Mouse (Mus musculus): ENCODE data around the gene Rara. TPM values are rescaled to one million over a fixed set of nuclear protein-coding genes. Genes with fewer than 3 reads are reported as not detected.

The Rara gene
- polyA plus RNA-seq, 1 experiment = 27.3 TPM

- Histone ChIP-seq H3K4me3 (no peak overlapping the region), H3K27me3 (ENCODE audit: control insufficient read depth, insufficient read depth, insufficient read length) (no peaks in the 10 kb centered on the region), H3K36me3 (ENCODE audit: control insufficient read depth, insufficient read depth) (peaks cover 24% of the 10 kb centered on the region), H3K79me2 (ENCODE audit: control insufficient read depth, insufficient read depth) (no peaks in the 10 kb centered on the region), H3K4me2 (ENCODE audit: low read depth) (no peak overlapping the region), H3ac (ENCODE audit: control insufficient read depth, insufficient read length) (no peak overlapping the region)
- TF ChIP-seq USF1 (IDR thresholded peaks at IDR 0.05; ENCODE audit: low read depth) (no peak), SRF (IDR thresholded peaks at IDR 0.05; ENCODE audit: control insufficient read depth, insufficient read length, low read depth) (no peak), MYOD1 (IDR thresholded peaks at IDR 0.05; ENCODE audit: control insufficient read depth in 1 of 3, insufficient read length in 2 of 3, low read depth in 2 of 3) (no peak), E2F4 (IDR thresholded peaks at IDR 0.05; ENCODE audit: insufficient read depth) (no peak), TCF12 (IDR thresholded peaks at IDR 0.05; ENCODE audit: insufficient read depth, poor library complexity, severe bottlenecking) (no peak), CEBPB (IDR thresholded peaks at IDR 0.05; ENCODE audit: insufficient read depth, poor library complexity, severe bottlenecking) (no peak), TCF3 (IDR thresholded peaks at IDR 0.05; ENCODE audit: insufficient read length, low read depth) (no peak), POLR2AphosphoS2 (IDR thresholded peaks at IDR 0.05; ENCODE audit: insufficient read length, low read depth) (no peak), REST (IDR thresholded peaks at IDR 0.05; ENCODE audit: insufficient read depth, insufficient read length) (no peak), MAX (IDR thresholded peaks at IDR 0.05; ENCODE audit: low read depth) (no peak), MYOG (IDR thresholded peaks at IDR 0.05; ENCODE audit: control insufficient read depth in 1 of 3, insufficient read depth in 1 of 3, insufficient read length in 2 of 3, low read depth in 2 of 3) (no peak), POLR2A (IDR thresholded peaks at IDR 0.05; ENCODE audit: insufficient read length, low read depth) (no peak)
These were observed 46.0 kb downstream of the Rara start for GRCm38 (mm10) chr11:98973584-98973983.

GRCm38 (mm10) chr11:98974213-98974612 lies 46.6 kb downstream of the Rara start:
- no peak overlapping the region for H3K4me2 ChIP-seq (ENCODE audit: low read depth)
- H3K27me3 ChIP-seq (ENCODE audit: control insufficient read depth, insufficient read depth, insufficient read length) = no peaks in the 10 kb centered on the region
- H3K4me3 ChIP-seq = no peak overlapping the region
- TF ChIP-seq SRF (IDR thresholded peaks at IDR 0.05; ENCODE audit: control insufficient read depth, insufficient read length, low read depth) (no peak), POLR2AphosphoS2 (IDR thresholded peaks at IDR 0.05; ENCODE audit: insufficient read length, low read depth) (peak; percentile 19), TCF12 (IDR thresholded peaks at IDR 0.05; ENCODE audit: insufficient read depth, poor library complexity, severe bottlenecking) (no peak)
- H3K36me3 ChIP-seq (ENCODE audit: control insufficient read depth, insufficient read depth) = peaks cover 24% of the 10 kb centered on the region
- no peak overlapping the region for H3ac ChIP-seq (ENCODE audit: control insufficient read depth, insufficient read length)
- H3K79me2 ChIP-seq (ENCODE audit: control insufficient read depth, insufficient read depth) = no peaks in the 10 kb centered on the region

- H3K4me2 ChIP-seq (ENCODE audit: low read depth) = no peak overlapping the region
- H3K36me3 ChIP-seq (ENCODE audit: control insufficient read depth, insufficient read depth) = peaks cover 24% of the 10 kb centered on the region
- no peak overlapping the region for H3K4me3 ChIP-seq
- no peak overlapping the region for H3ac ChIP-seq (ENCODE audit: control insufficient read depth, insufficient read length)
- H3K27me3 ChIP-seq (ENCODE audit: control insufficient read depth, insufficient read depth, insufficient read length) = no peaks in the 10 kb centered on the region
- no peaks in the 10 kb centered on the region for H3K79me2 ChIP-seq (ENCODE audit: control insufficient read depth, insufficient read depth)
- TF ChIP-seq POLR2A (IDR thresholded peaks at IDR 0.05; ENCODE audit: insufficient read length, low read depth) = no peak
- no peak for TF ChIP-seq E2F4 (IDR thresholded peaks at IDR 0.05; ENCODE audit: insufficient read depth)
- TF ChIP-seq SRF (IDR thresholded peaks at IDR 0.05; ENCODE audit: control insufficient read depth, insufficient read length, low read depth) = no peak
- no peak for TF ChIP-seq MAX (IDR thresholded peaks at IDR 0.05; ENCODE audit: low read depth)
- no peak for TF ChIP-seq REST (IDR thresholded peaks at IDR 0.05; ENCODE audit: insufficient read depth, insufficient read length)
- peak; percentile 79 for TF ChIP-seq POLR2AphosphoS2 (IDR thresholded peaks at IDR 0.05; ENCODE audit: insufficient read length, low read depth)
These were observed 47.5 kb downstream of the Rara start for GRCm38 (mm10) chr11:98974871-98975719.

GRCm38 (mm10) chr11:98978526-98979148 lies 51.0 kb downstream of the Rara start:
- Histone ChIP-seq H3K27me3 (ENCODE audit: control insufficient read depth, insufficient read depth, insufficient read length) (peaks cover 20% of the 10 kb centered on the region), H3K36me3 (ENCODE audit: control insufficient read depth, insufficient read depth) (peaks cover 4% of the 10 kb centered on the region), H3ac (ENCODE audit: control insufficient read depth, insufficient read length) (no peak overlapping the region), H3K4me2 (ENCODE audit: low read depth) (no peak overlapping the region), H3K79me2 (ENCODE audit: control insufficient read depth, insufficient read depth) (no peaks in the 10 kb centered on the region), H3K4me3 (no peak overlapping the region)
- no peak for TF ChIP-seq E2F4 (IDR thresholded peaks at IDR 0.05; ENCODE audit: insufficient read depth)
- no peak for TF ChIP-seq POLR2AphosphoS2 (IDR thresholded peaks at IDR 0.05; ENCODE audit: insufficient read length, low read depth)
- no peak for TF ChIP-seq USF1 (IDR thresholded peaks at IDR 0.05; ENCODE audit: low read depth)
- TF ChIP-seq POLR2A (IDR thresholded peaks at IDR 0.05; ENCODE audit: insufficient read length, low read depth) = no peak
- TF ChIP-seq MYOD1 (IDR thresholded peaks at IDR 0.05; ENCODE audit: control insufficient read depth in 1 of 3, insufficient read length in 2 of 3, low read depth in 2 of 3) = no peak
- TF ChIP-seq TCF3 (IDR thresholded peaks at IDR 0.05; ENCODE audit: insufficient read length, low read depth) = no peak
- TF ChIP-seq TCF12 (IDR thresholded peaks at IDR 0.05; ENCODE audit: insufficient read depth, poor library complexity, severe bottlenecking) = no peak
- no peak for TF ChIP-seq REST (IDR thresholded peaks at IDR 0.05; ENCODE audit: insufficient read depth, insufficient read length)
- TF ChIP-seq CEBPB (IDR thresholded peaks at IDR 0.05; ENCODE audit: insufficient read depth, poor library complexity, severe bottlenecking) = no peak
- TF ChIP-seq SRF (IDR thresholded peaks at IDR 0.05; ENCODE audit: control insufficient read depth, insufficient read length, low read depth) = no peak

GRCm38 (mm10) chr11:98979356-98979755 lies 51.7 kb downstream of the Rara start:
- H3K36me3 ChIP-seq (ENCODE audit: control insufficient read depth, insufficient read depth) = peaks cover 4% of the 10 kb centered on the region
- H3K27me3 ChIP-seq (ENCODE audit: control insufficient read depth, insufficient read depth, insufficient read length) = peaks cover 20% of the 10 kb centered on the region
- H3K4me2 ChIP-seq (ENCODE audit: low read depth) = no peak overlapping the region
- no peak overlapping the region for H3ac ChIP-seq (ENCODE audit: control insufficient read depth, insufficient read length)
- TF ChIP-seq MAX (IDR thresholded peaks at IDR 0.05; ENCODE audit: low read depth) (no peak), POLR2A (IDR thresholded peaks at IDR 0.05; ENCODE audit: insufficient read length, low read depth) (no peak), E2F4 (IDR thresholded peaks at IDR 0.05; ENCODE audit: insufficient read depth) (no peak), MYOG (IDR thresholded peaks at IDR 0.05; ENCODE audit: control insufficient read depth in 1 of 3, insufficient read depth in 1 of 3, insufficient read length in 2 of 3, low read depth in 2 of 3) (no peak), MYOD1 (IDR thresholded peaks at IDR 0.05; ENCODE audit: control insufficient read depth in 1 of 3, insufficient read length in 2 of 3, low read depth in 2 of 3) (no peak), POLR2AphosphoS2 (IDR thresholded peaks at IDR 0.05; ENCODE audit: insufficient read length, low read depth) (no peak)
- no peaks in the 10 kb centered on the region for H3K79me2 ChIP-seq (ENCODE audit: control insufficient read depth, insufficient read depth)
- H3K4me3 ChIP-seq = no peak overlapping the region
